Mouse (Mus musculus) lung, postnatal 0 days (tissue): ENCODE data around the gene Aspscr1. TPM values are rescaled to one million over a fixed set of nuclear protein-coding genes. Genes with fewer than 3 reads are reported as not detected.
A peak's percentile ranks its signal among the peaks of the same experiment; 100 is the strongest.

Experiments used
- ATAC-seq: fragments of 200-750 bp; cut with Nextera tagmentation; 2 replicates; pipeline ENCODE4 v1.8.0; 2017; ENCODE audit warnings: moderate library complexity
- DNase-seq: peaks from one replicate; pipeline ENCODE4 v3.0.0-alpha.2; 2016; ENCODE audit warnings: low spot score
- H3K27ac ChIP-seq: fragments of 300-500 bp; sonication (generic); 2 replicates; pipeline ENCODE4 v1.5.1; 2014; ENCODE audit warnings: antibody characterized with exemption, mild to moderate bottlenecking, low read length, mixed read lengths
- H3K27me3 ChIP-seq: fragments of 300-500 bp; sonication (generic); replicated peaks from 2 replicates; pipeline ENCODE4 v1.6.1; 2014; ENCODE audit warnings: low read length, mixed read lengths; ENCODE audit not compliant: insufficient read depth
- H3K36me3 ChIP-seq: fragments of 300-500 bp; sonication (generic); 2 replicates; pipeline ENCODE4 v1.6.1; 2014; ENCODE audit warnings: low read length, mixed read lengths; ENCODE audit not compliant: insufficient read depth
- H3K4me1 ChIP-seq: fragments of 300-500 bp; sonication (generic); 2 replicates; pipeline ENCODE4 v1.6.1; 2014; ENCODE audit warnings: antibody characterized with exemption, low read depth, low read length, mixed read lengths; ENCODE audit not compliant: insufficient read depth
- H3K4me2 ChIP-seq: fragments of 300-500 bp; sonication (generic); replicated peaks from 2 replicates; pipeline ENCODE4 v1.6.1; 2014; ENCODE audit warnings: low read depth, mild to moderate bottlenecking, low read length, moderate library complexity, mixed read lengths
- H3K4me3 ChIP-seq: fragments of 300-500 bp; sonication (generic); 2 replicates; pipeline ENCODE4 v1.5.1; 2014; ENCODE audit warnings: low read depth, low read length
- H3K9ac ChIP-seq: fragments of 300-500 bp; sonication (generic); replicated peaks from 2 replicates; pipeline ENCODE4 v1.6.1; 2014; ENCODE audit warnings: low read depth, mild to moderate bottlenecking
- H3K9me3 ChIP-seq: fragments of 300-500 bp; sonication (generic); 2 replicates; pipeline ENCODE4 v1.6.1; 2016; ENCODE audit warnings: low read length, mixed read lengths
- CTCF ChIP-seq: IDR thresholded peaks from 2 replicates; pipeline ENCODE4 v1.5.1; 2016; ENCODE audit warnings: antibody characterized with exemption, mild to moderate bottlenecking
- EP300 ChIP-seq: IDR thresholded peaks from 2 replicates; pipeline ENCODE4 v1.6.1; 2016; ENCODE audit warnings: antibody characterized with exemption, mild to moderate bottlenecking, control low read depth
- WGBS: fragments of 180-500 bp; shearing (Covaris S2); extraction: QIAGEN DNeasy Blood & Tissue Kit; methylation state at CpG from one replicate; pipeline ENCODE4 v1.1.7; 2014; 5-methylcytosine and 5-hydroxymethylcytosine counted together
- polyA plus RNA-seq: library from polyadenylated mRNA; unstranded; fragments of >200 nt; fragmentation: Nextera tagmentation; extraction: Ambion mirVana; gene quantifications from 2 replicates; pipeline ENCODE4 v1.2.1, GENCODE M21; 2015

Aspscr1 gene
- polyA plus RNA-seq, 1 experiment from 2014 or later: 129 TPM

- Histone ChIP-seq H3K9ac (peak within 1 kb of the TSS; percentile 32; the same call in 1 of the 2 replicates), H3K4me1 (peaks cover 7% of the 10 kb centered on the region; the same call in 1 of the 2 replicates), H3K9me3 (no peaks in the 10 kb centered on the region), H3K4me2 (peak within 1 kb of the TSS; percentile 34), H3K27ac (peak within 1 kb of the TSS; percentile 82), H3K4me3 (no peak within 1 kb of the TSS), H3K27me3 (no peaks in the 10 kb centered on the region), H3K36me3 (no peaks in the 10 kb centered on the region)
- DNase-seq (peak; percentile 73), ATAC-seq (peak; percentile 25)
- WGBS: 56% methylated on average over 12 of the region's 12 CpGs
- no peak for TF ChIP-seq CTCF
- peak; percentile 29; the same call in 1 of the 2 replicates for TF ChIP-seq EP300
Observed at GRCm38 (mm10) chr11:120731858-120732680, 59.3 kb downstream of the Aspscr1 start, which contains the start of gene Cbr2. TSS of gene Cbr2 (minus strand) at chr11:120732114.

DNA sequence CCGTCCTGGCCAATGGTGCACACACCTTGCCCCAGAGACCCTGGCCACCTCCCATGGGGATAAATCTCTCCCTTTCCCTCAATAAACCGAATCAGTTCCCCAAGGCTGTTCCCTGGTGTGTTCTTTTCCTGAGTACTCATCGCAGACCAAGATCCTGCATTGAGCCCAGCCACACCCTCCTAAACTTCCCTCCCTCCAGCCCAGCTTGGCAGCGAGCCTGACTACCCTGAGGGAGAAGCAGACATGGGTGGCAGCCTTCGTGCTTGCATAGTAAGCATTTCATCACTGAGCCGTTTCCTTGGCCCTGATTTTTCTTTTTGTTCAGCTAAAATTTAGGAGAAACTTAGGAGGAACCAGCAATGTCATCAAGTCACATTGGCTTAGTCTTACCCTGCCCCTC, 60.7 kb downstream of the Aspscr1 start:
- TF ChIP-seq EP300 (no peak), CTCF (no peak)
- ATAC-seq (peak; percentile 33), DNase-seq (peak; percentile 85)
- Histone ChIP-seq H3K4me3 (no peak overlapping the region), H3K27me3 (no peaks in the 10 kb centered on the region), H3K9ac (no peak overlapping the region), H3K4me2 (no peak overlapping the region), H3K36me3 (no peaks in the 10 kb centered on the region), H3K27ac (peak overlapping the region; percentile 82), H3K4me1 (peaks cover 7% of the 10 kb centered on the region; the same call in 1 of the 2 replicates), H3K9me3 (no peaks in the 10 kb centered on the region)
- WGBS: 28% methylated on average over 6 of the region's 6 CpGs

GRCm38 (mm10) chr11:120736424-120736823, 63.7 kb downstream of the Aspscr1 start:
- Histone ChIP-seq H3K27ac (no peak overlapping the region), H3K4me3 (no peak overlapping the region), H3K27me3 (no peaks in the 10 kb centered on the region), H3K9ac (no peak overlapping the region), H3K36me3 (no peaks in the 10 kb centered on the region), H3K4me1 (peaks cover 7% of the 10 kb centered on the region; the same call in 1 of the 2 replicates), H3K4me2 (no peak overlapping the region), H3K9me3 (no peaks in the 10 kb centered on the region)
- TF ChIP-seq CTCF (no peak), EP300 (no peak)
- 54% methylated on average over 6 of the region's 6 CpGs for WGBS
- peak; percentile 5 for DNase-seq
- ATAC-seq: no peak

DNA sequence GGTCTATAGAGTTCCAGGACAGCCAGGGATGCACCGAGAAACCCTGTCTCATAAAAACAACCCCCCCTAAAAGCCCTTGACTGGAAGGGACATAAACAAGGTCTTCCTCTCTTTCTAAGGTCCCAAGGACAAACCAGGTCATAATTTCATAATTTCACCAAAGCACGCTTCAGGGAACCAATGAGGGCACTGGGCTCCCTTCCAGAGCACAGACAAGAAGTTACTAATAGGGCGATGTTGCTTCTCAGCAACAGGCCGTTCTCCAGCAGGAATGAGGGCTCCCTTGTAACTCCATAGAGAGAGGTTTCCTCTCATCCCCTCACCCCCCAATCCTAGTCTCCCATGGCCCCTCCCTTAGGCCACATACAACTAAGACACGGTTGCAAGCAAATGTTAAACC, 68.2 kb downstream of the Aspscr1 start:
- Histone ChIP-seq H3K36me3 (no peaks in the 10 kb centered on the region), H3K27ac (no peak overlapping the region), H3K4me1 (no peaks in the 10 kb centered on the region), H3K27me3 (no peaks in the 10 kb centered on the region), H3K9me3 (no peaks in the 10 kb centered on the region), H3K4me2 (no peak overlapping the region), H3K4me3 (no peak overlapping the region), H3K9ac (no peak overlapping the region)
- ATAC-seq (no peak), DNase-seq (no peak)
- no peak for TF ChIP-seq CTCF
- 75% methylated on average over 5 of the region's 5 CpGs for WGBS

GRCm38 (mm10) chr11:120744121-120744701, 71.4 kb downstream of the Aspscr1 start:
- H3K36me3 ChIP-seq: no peaks in the 10 kb centered on the region
- peak overlapping the region; percentile 88 for H3K27ac ChIP-seq
- ATAC-seq (peak; percentile 92), DNase-seq (peak; percentile 96)
- H3K4me1 ChIP-seq: no peaks in the 10 kb centered on the region
- no peaks in the 10 kb centered on the region for H3K27me3 ChIP-seq
- 47% methylated on average over 7 of the region's 7 CpGs for WGBS
- no peaks in the 10 kb centered on the region for H3K9me3 ChIP-seq
- H3K4me2 ChIP-seq: no peak overlapping the region
- peak; percentile 99 for TF ChIP-seq EP300
- TF ChIP-seq CTCF: no peak
- no peak overlapping the region for H3K9ac ChIP-seq
- no peak overlapping the region for H3K4me3 ChIP-seq

DNA sequence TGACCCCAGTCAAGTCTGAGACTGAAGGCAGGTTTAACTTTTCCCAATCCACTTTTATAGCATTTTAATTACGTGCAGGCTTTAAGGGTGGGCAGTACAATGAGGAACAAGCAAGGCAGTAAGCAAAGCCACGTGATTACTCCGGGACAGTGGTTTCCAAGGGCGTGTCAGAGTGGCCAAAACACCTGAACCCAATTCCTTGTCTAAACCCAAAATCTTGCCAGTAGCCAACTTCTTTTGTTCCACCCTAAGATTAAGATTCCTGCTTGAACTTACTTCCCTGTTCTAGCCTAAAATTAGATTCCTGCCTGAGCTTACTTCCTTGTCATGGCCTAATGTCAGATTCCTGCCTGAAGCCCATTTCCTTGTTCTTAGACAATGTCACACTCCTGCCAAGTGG, 75.2 kb downstream of the Aspscr1 start:
- DNase-seq (peak; percentile 77), ATAC-seq (no peak)
- Histone ChIP-seq H3K4me2 (no peak overlapping the region), H3K9me3 (no peaks in the 10 kb centered on the region), H3K4me3 (no peak overlapping the region), H3K9ac (no peak overlapping the region), H3K4me1 (no peaks in the 10 kb centered on the region), H3K36me3 (no peaks in the 10 kb centered on the region), H3K27me3 (no peaks in the 10 kb centered on the region), H3K27ac (peak overlapping the region; percentile 10; the same call in 1 of the 2 replicates)
- WGBS: 47% methylated on average over 4 of the region's 4 CpGs
- TF ChIP-seq EP300 (peak; percentile 47; the same call in 1 of the 2 replicates), CTCF (no peak)
